Mouse (Mus musculus): ENCODE measurements at regions not wholly inside any gene's neighbourhood (a gene's known extent, or its start where the extent isn't known, plus 50 kb on each side); places are given as distances from the start of the nearest gene placed in this dataset.
A peak's percentile ranks its signal among the peaks of the same experiment; 100 is the strongest.

DNA sequence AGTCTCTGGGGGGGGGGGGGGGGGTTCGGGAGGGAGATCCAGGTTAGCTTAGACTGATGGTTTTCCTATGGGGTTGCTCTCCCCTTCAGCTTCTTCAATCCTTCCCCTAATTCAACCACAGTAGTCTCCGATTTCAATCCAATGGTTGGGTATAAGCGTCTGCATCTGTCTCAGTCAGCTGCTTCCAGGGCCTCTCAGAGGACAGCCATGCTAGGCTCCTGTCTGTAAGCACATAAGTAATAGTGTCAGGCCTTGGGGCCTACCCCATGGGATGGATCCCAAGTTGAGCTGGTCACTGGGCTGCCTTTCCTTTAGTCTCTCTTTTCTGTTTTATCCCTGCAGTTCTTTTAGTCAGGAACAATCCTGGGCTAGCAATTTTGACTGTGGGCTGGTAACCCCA, 87.0 kb upstream of the Foxq1 start:
- peak; percentile 13 for TF ChIP-seq POLR2A (IDR thresholded peaks at IDR 0.05; ENCODE audit: insufficient read length, low read depth)
- no peak for TF ChIP-seq E2F4 (IDR thresholded peaks at IDR 0.05; ENCODE audit: insufficient read depth)
- TF ChIP-seq MAX (IDR thresholded peaks at IDR 0.05; ENCODE audit: low read depth), result no peak
- no peak for TF ChIP-seq USF1 (IDR thresholded peaks at IDR 0.05; ENCODE audit: low read depth)
- TF ChIP-seq TCF12 (IDR thresholded peaks at IDR 0.05; ENCODE audit: insufficient read depth, poor library complexity, severe bottlenecking), result no peak
- no peak for TF ChIP-seq REST (IDR thresholded peaks at IDR 0.05; ENCODE audit: insufficient read depth, insufficient read length)
- TF ChIP-seq CEBPB (IDR thresholded peaks at IDR 0.05; ENCODE audit: insufficient read depth, poor library complexity, severe bottlenecking), result no peak
- TF ChIP-seq MYOD1 (IDR thresholded peaks at IDR 0.05; ENCODE audit: control insufficient read depth in 1 of 3, insufficient read length in 2 of 3, low read depth in 2 of 3), result peak; percentile 41 to 67 (median 54)
- peak in 2 of 3 experiments; percentile 31 to 59 for TF ChIP-seq MYOG (IDR thresholded peaks at IDR 0.05; ENCODE audit: control insufficient read depth in 1 of 3, insufficient read depth in 1 of 3, insufficient read length in 2 of 3, low read depth in 2 of 3)

Measured in myocyte (in vitro differentiated cells).